Mouse (Mus musculus) small intestine, adult 2 months (tissue): ENCODE data around the gene Rasgef1b. TPM values are rescaled to one million over a fixed set of nuclear protein-coding genes. Genes with fewer than 3 reads are reported as not detected.
"Not testable (repeated sequence)": the region's sequence is repeated elsewhere in the genome, so short reads cannot be mapped to it uniquely, and the experiment has no call there.

Source experiments
- H3K27ac ChIP-seq: fragments of 200-500 bp; 2 replicates; pipeline ENCODE4 v1.5.1; 2012; ENCODE audit warnings: low read depth, low read length, control low read depth, inconsistent platforms; ENCODE audit not compliant: insufficient read depth
- H3K27me3 ChIP-seq: fragments of 200-500 bp; 2 replicates; pipeline ENCODE4 v1.6.1; 2012; ENCODE audit warnings: mild to moderate bottlenecking, moderate library complexity, low read length, inconsistent platforms; ENCODE audit not compliant: control insufficient read depth, insufficient read depth
- H3K36me3 ChIP-seq: fragments of 200-500 bp; 2 replicates; pipeline ENCODE4 v1.6.1; 2012; ENCODE audit warnings: mild to moderate bottlenecking, low read length, control low read depth, inconsistent platforms; ENCODE audit not compliant: control insufficient read depth, insufficient read depth
- H3K4me1 ChIP-seq: fragments of 200-500 bp; 2 replicates; pipeline ENCODE4 v1.6.1; 2012; ENCODE audit warnings: low read length, inconsistent platforms, mixed read lengths; ENCODE audit not compliant: control insufficient read depth, insufficient read depth, insufficient read length
- H3K4me3 ChIP-seq: fragments of 200-500 bp; 2 replicates; pipeline ENCODE4 v1.5.1; 2012; ENCODE audit warnings: low read depth, mild to moderate bottlenecking, control low read depth, inconsistent platforms, low read length, moderate library complexity
- CTCF ChIP-seq: fragments of 200-500 bp; IDR thresholded peaks from 2 replicates; pipeline ENCODE4 v1.5.1; 2012; ENCODE audit warnings: low read depth, mild to moderate bottlenecking, control low read depth, inconsistent platforms, low read length, moderate library complexity, mixed read lengths; ENCODE audit not compliant: insufficient replicate concordance, insufficient read length; ENCODE audit errors: extremely low read depth
- POLR2A ChIP-seq: fragments of 200-500 bp; IDR thresholded peaks from 2 replicates; pipeline ENCODE4 v1.6.1; 2012; ENCODE audit warnings: low read depth, mild to moderate bottlenecking, control low read depth, inconsistent platforms, low read length, moderate library complexity
- WGBS: fragments of 180-500 bp; shearing (Covaris S2); methylation state at CpG from one replicate; pipeline ENCODE4 v1.1.7; 2018; 5-methylcytosine and 5-hydroxymethylcytosine counted together
- polyA plus RNA-seq: library from polyadenylated mRNA; depleted of rRNA; stranded (reverse); fragments of >200 nt; gene quantifications from 2 replicates; pipeline ENCODE4 v1.2.3, GENCODE M21; 2012

Gene Rasgef1b
- polyA plus RNA-seq, 1 experiment = 16.2 TPM

DNA sequence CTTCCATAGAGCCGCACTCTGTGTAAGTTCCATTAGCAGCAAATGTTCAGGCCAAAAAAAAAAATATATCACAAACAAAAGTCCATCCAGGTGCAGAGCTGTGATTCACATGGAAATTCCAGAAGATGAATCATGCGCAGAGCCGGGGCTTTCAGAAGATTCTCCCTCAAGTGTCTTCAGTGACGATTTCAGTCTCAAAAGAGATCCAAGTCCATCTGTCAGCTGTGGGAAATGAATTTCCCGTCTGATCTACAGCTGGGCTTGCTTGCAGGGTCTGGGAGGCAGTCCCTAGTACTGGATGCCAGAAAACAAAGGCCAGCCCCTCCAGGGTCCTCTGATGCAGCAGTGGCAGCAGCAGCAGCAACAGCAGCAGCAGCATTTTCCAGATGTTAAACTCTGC lies 510.5 kb downstream of the Rasgef1b start:
- Histone ChIP-seq H3K27me3 (no peaks in the 10 kb centered on the region), H3K4me1 (no peaks in the 10 kb centered on the region), H3K4me3 (no peak overlapping the region), H3K27ac (no peak overlapping the region), H3K36me3 (peaks cover 29% of the 10 kb centered on the region)
- WGBS = 69% methylated on average over 5 of the region's 5 CpGs
- TF ChIP-seq POLR2A = no peak
- no peak for TF ChIP-seq CTCF

- H3K36me3 ChIP-seq = peaks cover 25% of the 10 kb centered on the region
- H3K27me3 ChIP-seq, H3K27ac ChIP-seq, H3K4me3 ChIP-seq, H3K4me1 ChIP-seq: not testable (repeated sequence)
- WGBS = 100% methylated on average over 1 of the region's 1 CpGs
Measured at GRCm38 (mm10) chr5:99216588-99217152, 512.2 kb downstream of the Rasgef1b start.

GRCm38 (mm10) chr5:99215207-99216157 lies 513.4 kb downstream of the Rasgef1b start:
- Histone ChIP-seq H3K4me3 (no peak overlapping the region), H3K27me3 (no peaks in the 10 kb centered on the region), H3K36me3 (peaks cover 15% of the 10 kb centered on the region), H3K4me1 (no peaks in the 10 kb centered on the region), H3K27ac (no peak overlapping the region)
- TF ChIP-seq POLR2A (no peak), CTCF (no peak)
- WGBS = 79% methylated on average over 7 of the region's 7 CpGs

GRCm38 (mm10) chr5:99214400-99214799 lies 514.5 kb downstream of the Rasgef1b start:
- Histone ChIP-seq H3K36me3 (peaks cover 13% of the 10 kb centered on the region), H3K27me3 (no peaks in the 10 kb centered on the region), H3K4me3 (no peak overlapping the region), H3K27ac (no peak overlapping the region), H3K4me1 (no peaks in the 10 kb centered on the region)
- no peak for TF ChIP-seq POLR2A
- TF ChIP-seq CTCF = no peak
- WGBS = 73% methylated on average over 6 of the region's 6 CpGs

- TF ChIP-seq CTCF (no peak), POLR2A (no peak)
- WGBS = 86% methylated on average over 6 of the region's 6 CpGs
- Histone ChIP-seq H3K27ac (no peak overlapping the region), H3K4me3 (no peak overlapping the region), H3K27me3 (no peaks in the 10 kb centered on the region), H3K36me3 (peaks cover 8% of the 10 kb centered on the region; the same call in 1 of the 2 replicates), H3K4me1 (no peaks in the 10 kb centered on the region)
Measured at GRCm38 (mm10) chr5:99213211-99213610, 515.7 kb downstream of the Rasgef1b start.

DNA sequence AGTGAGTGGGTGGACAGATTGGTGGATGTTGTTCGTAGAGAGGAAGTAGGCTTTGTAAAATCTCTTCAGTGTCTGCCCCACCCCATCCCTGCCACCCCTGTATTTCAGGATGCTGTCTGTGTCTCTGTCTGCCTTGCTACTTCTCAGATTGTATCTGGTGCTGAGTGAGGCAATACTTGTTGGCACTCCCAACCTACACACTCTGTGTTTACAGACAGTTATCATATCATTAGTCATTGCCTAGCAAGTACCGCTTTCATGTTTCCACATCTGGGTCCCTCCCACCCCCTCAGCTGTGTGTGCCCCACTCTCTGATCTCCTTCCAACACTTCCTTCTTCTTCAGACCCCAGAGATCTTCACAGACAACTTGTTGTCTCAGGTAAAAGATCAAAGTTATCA lies 525.4 kb downstream of the Rasgef1b start:
- H3K36me3 ChIP-seq = no peaks in the 10 kb centered on the region
- no peaks in the 10 kb centered on the region for H3K27me3 ChIP-seq
- WGBS = 12% methylated on average over 2 of the region's 2 CpGs
- no peak for TF ChIP-seq POLR2A
- no peak for TF ChIP-seq CTCF
- H3K4me3 ChIP-seq = no peak overlapping the region
- H3K27ac ChIP-seq = no peak overlapping the region
- no peaks in the 10 kb centered on the region for H3K4me1 ChIP-seq

- Histone ChIP-seq H3K36me3 (no peaks in the 10 kb centered on the region), H3K4me3 (no peak overlapping the region), H3K4me1 (no peaks in the 10 kb centered on the region), H3K27me3 (no peaks in the 10 kb centered on the region), H3K27ac (no peak overlapping the region)
- 44% methylated on average over 15 of the region's 15 CpGs for WGBS
- TF ChIP-seq CTCF (peak; percentile 76; the same call in 1 of the 2 replicates), POLR2A (no peak)
Measured at GRCm38 (mm10) chr5:99202074-99202837, 526.6 kb downstream of the Rasgef1b start.
